Mouse (Mus musculus): ENCODE measurements around the gene Slc48a1.

GRCm38 (mm10) chr15:97798134-97798533 is 19.8 kb downstream of the Slc48a1 start:
- TF ChIP-seq HCFC1 (IDR thresholded peaks at IDR 0.05; ENCODE audit: low read depth, low read length): no peak
- no peak for TF ChIP-seq POLR2A (IDR thresholded peaks at IDR 0.05; ENCODE audit: control insufficient read depth in 1 of 2, insufficient read depth in 1 of 2, low read depth in 1 of 2, low read length in 2 of 2, poor library complexity in 1 of 2)
- no peak for TF ChIP-seq NELFE (IDR thresholded peaks at IDR 0.05; ENCODE audit: low read depth, low read length)
- TF ChIP-seq ZC3H11A (IDR thresholded peaks at IDR 0.05; ENCODE audit: low read depth, low read length): no peak
- TF ChIP-seq MEF2A (IDR thresholded peaks at IDR 0.05; ENCODE audit: extremely low read depth, insufficient replicate concordance, low read depth, low read length, poor library complexity, severe bottlenecking): no peak
- no peak for TF ChIP-seq SMC3 (IDR thresholded peaks at IDR 0.05; ENCODE audit: low read depth, low read length)
- no peak for TF ChIP-seq CTCF (IDR thresholded peaks at IDR 0.05 in 2 of 3, conservative IDR thresholded peaks at IDR 0.05 in 1 of 3; ENCODE audit: control insufficient read depth in 1 of 3, insufficient read depth in 1 of 3, low read depth in 2 of 3, low read length in 3 of 3, poor library complexity in 1 of 3, severe bottlenecking in 1 of 3)
- TF ChIP-seq EP300 (IDR thresholded peaks at IDR 0.05; ENCODE audit: low read depth in 1 of 2, low read length in 2 of 2): no peak

All from MEL (cell line).